Mouse (Mus musculus): Measurements from ENCODE around the gene Fat3. TPM values are rescaled to one million over a fixed set of nuclear protein-coding genes. Genes with fewer than 3 reads are reported as not detected.

The Fat3 gene
- polyA plus RNA-seq, 1 experiment from 2014 or later: 0.44 TPM

- Histone ChIP-seq H3K27ac (no peak overlapping the region), H3K4me2 (no peak overlapping the region), H3K4me3 (no peak overlapping the region), H3K27me3 (peaks cover 32% of the 10 kb centered on the region), H3K36me3 (no peaks in the 10 kb centered on the region), H3K9ac (no peak overlapping the region), H3K4me1 (peaks cover 20% of the 10 kb centered on the region), H3K9me3 (no peaks in the 10 kb centered on the region)
- ATAC-seq (ENCODE audit: borderline replicate concordance, extremely low read depth, low FRiP score, low TSS enrichment): no peak
- WGBS: 80% methylated on average over 3 of the region's 3 CpGs
These were observed 4.8 kb downstream of the Fat3 start for GRCm38 (mm10) chr9:16496331-16496730.

- Histone ChIP-seq H3K9me3 (no peaks in the 10 kb centered on the region), H3K27me3 (no peaks in the 10 kb centered on the region), H3K36me3 (no peaks in the 10 kb centered on the region), H3K27ac (no peak overlapping the region), H3K4me2 (no peak overlapping the region), H3K4me1 (no peaks in the 10 kb centered on the region), H3K4me3 (no peak overlapping the region), H3K9ac (no peak overlapping the region)
- 57% methylated on average over 3 of the region's 3 CpGs for WGBS
- no peak for ATAC-seq (ENCODE audit: borderline replicate concordance, extremely low read depth, low FRiP score, low TSS enrichment)
These were observed 11.4 kb downstream of the Fat3 start for GRCm38 (mm10) chr9:16489661-16490060.

GRCm38 (mm10) chr9:16487565-16487964, 13.5 kb downstream of the Fat3 start:
- H3K4me1 ChIP-seq: no peaks in the 10 kb centered on the region
- no peak overlapping the region for H3K4me2 ChIP-seq
- H3K4me3 ChIP-seq: no peak overlapping the region
- no peak for ATAC-seq (ENCODE audit: borderline replicate concordance, extremely low read depth, low FRiP score, low TSS enrichment)
- H3K36me3 ChIP-seq: no peaks in the 10 kb centered on the region
- H3K9ac ChIP-seq: no peak overlapping the region
- no peaks in the 10 kb centered on the region for H3K27me3 ChIP-seq
- no peak overlapping the region for H3K27ac ChIP-seq
- no peaks in the 10 kb centered on the region for H3K9me3 ChIP-seq

- Histone ChIP-seq H3K27ac (no peak overlapping the region), H3K4me3 (no peak overlapping the region), H3K9me3 (no peaks in the 10 kb centered on the region), H3K36me3 (no peaks in the 10 kb centered on the region), H3K4me1 (no peaks in the 10 kb centered on the region), H3K27me3 (no peaks in the 10 kb centered on the region), H3K9ac (no peak overlapping the region), H3K4me2 (no peak overlapping the region)
- 80% methylated on average over 1 of the region's 1 CpGs for WGBS
- no peak for ATAC-seq (ENCODE audit: borderline replicate concordance, extremely low read depth, low FRiP score, low TSS enrichment)
These were observed 14.9 kb downstream of the Fat3 start for GRCm38 (mm10) chr9:16486229-16486628.

- H3K4me3 ChIP-seq: no peak overlapping the region
These were observed 15.9 kb downstream of the Fat3 start for GRCm38 (mm10) chr9:16485173-16485572.

GRCm38 (mm10) chr9:16484765-16485164, 16.3 kb downstream of the Fat3 start:
- Histone ChIP-seq H3K4me3 (no peak overlapping the region), H3K4me1 (no peaks in the 10 kb centered on the region), H3K4me2 (no peak overlapping the region), H3K36me3 (no peaks in the 10 kb centered on the region), H3K9ac (no peak overlapping the region), H3K27me3 (no peaks in the 10 kb centered on the region), H3K9me3 (no peaks in the 10 kb centered on the region), H3K27ac (no peak overlapping the region)
- ATAC-seq (ENCODE audit: borderline replicate concordance, extremely low read depth, low FRiP score, low TSS enrichment): no peak; the same call in 1 of the 2 replicates
- WGBS: 32% methylated on average over 2 of the region's 2 CpGs

More at GRCm38 (mm10) chr9:16485173-16485572, 15.9 kb downstream of the Fat3 start:
- H3K27me3 ChIP-seq: no peaks in the 10 kb centered on the region
- 45% methylated on average over 4 of the region's 4 CpGs for WGBS
- no peaks in the 10 kb centered on the region for H3K36me3 ChIP-seq
- ATAC-seq (ENCODE audit: borderline replicate concordance, extremely low read depth, low FRiP score, low TSS enrichment): no peak
- H3K9ac ChIP-seq: no peak overlapping the region
- no peak overlapping the region for H3K4me2 ChIP-seq
- H3K27ac ChIP-seq: no peak overlapping the region
- H3K9me3 ChIP-seq: no peaks in the 10 kb centered on the region
- no peaks in the 10 kb centered on the region for H3K4me1 ChIP-seq

- no peak overlapping the region for H3K4me2 ChIP-seq
- H3K27ac ChIP-seq: no peak overlapping the region
- no peaks in the 10 kb centered on the region for H3K4me1 ChIP-seq
- H3K4me3 ChIP-seq: no peak overlapping the region
- ATAC-seq (ENCODE audit: borderline replicate concordance, extremely low read depth, low FRiP score, low TSS enrichment): no peak
- no peaks in the 10 kb centered on the region for H3K27me3 ChIP-seq
- no peak overlapping the region for H3K9ac ChIP-seq
- 76% methylated on average over 3 of the region's 3 CpGs for WGBS
- H3K9me3 ChIP-seq: no peaks in the 10 kb centered on the region
- no peaks in the 10 kb centered on the region for H3K36me3 ChIP-seq
These were observed 39.6 kb downstream of the Fat3 start for GRCm38 (mm10) chr9:16461491-16461890.

- Histone ChIP-seq H3K27me3 (no peaks in the 10 kb centered on the region), H3K4me1 (no peaks in the 10 kb centered on the region), H3K9me3 (no peaks in the 10 kb centered on the region), H3K27ac (no peak overlapping the region), H3K4me3 (no peak overlapping the region), H3K36me3 (no peaks in the 10 kb centered on the region), H3K9ac (no peak overlapping the region), H3K4me2 (no peak overlapping the region)
- WGBS: 27% methylated on average over 2 of the region's 2 CpGs
- no peak for ATAC-seq (ENCODE audit: borderline replicate concordance, extremely low read depth, low FRiP score, low TSS enrichment)
These were observed 40.5 kb downstream of the Fat3 start for GRCm38 (mm10) chr9:16460591-16460990.

- no peak overlapping the region for H3K27ac ChIP-seq
- H3K4me3 ChIP-seq: no peak overlapping the region
- 0 out of 2 replicates have a peak, but pooled peaks cover 4% of the 10 kb centered on the region for H3K4me1 ChIP-seq
- no peaks in the 10 kb centered on the region for H3K27me3 ChIP-seq
- 51% methylated on average over 4 of the region's 4 CpGs for WGBS
- no peak for ATAC-seq (ENCODE audit: borderline replicate concordance, extremely low read depth, low FRiP score, low TSS enrichment)
- no peak overlapping the region for H3K9ac ChIP-seq
- no peaks in the 10 kb centered on the region for H3K36me3 ChIP-seq
- H3K9me3 ChIP-seq: no peaks in the 10 kb centered on the region
- no peak overlapping the region for H3K4me2 ChIP-seq
These were observed 59.2 kb downstream of the Fat3 start for GRCm38 (mm10) chr9:16441930-16442329.

- Histone ChIP-seq H3K9me3 (no peaks in the 10 kb centered on the region), H3K9ac (no peak overlapping the region), H3K4me3 (no peak overlapping the region), H3K4me1 (0 out of 2 replicates have a peak, but pooled peaks cover 4% of the 10 kb centered on the region), H3K27me3 (no peaks in the 10 kb centered on the region), H3K4me2 (no peak overlapping the region), H3K36me3 (no peaks in the 10 kb centered on the region), H3K27ac (no peak overlapping the region)
- WGBS: 72% methylated on average over 6 of the region's 6 CpGs
- ATAC-seq (ENCODE audit: borderline replicate concordance, extremely low read depth, low FRiP score, low TSS enrichment): no peak
These were observed 60.4 kb downstream of the Fat3 start for GRCm38 (mm10) chr9:16440638-16441037.

- H3K27ac ChIP-seq: no peak overlapping the region
- H3K4me1 ChIP-seq: 0 out of 2 replicates have a peak, but pooled peaks cover 4% of the 10 kb centered on the region
- no peak for ATAC-seq (ENCODE audit: borderline replicate concordance, extremely low read depth, low FRiP score, low TSS enrichment)
- no peaks in the 10 kb centered on the region for H3K9me3 ChIP-seq
- H3K9ac ChIP-seq: no peak overlapping the region
- H3K4me2 ChIP-seq: no peak overlapping the region
- 26% methylated on average over 3 of the region's 3 CpGs for WGBS
- no peak overlapping the region for H3K4me3 ChIP-seq
- H3K27me3 ChIP-seq: no peaks in the 10 kb centered on the region
- H3K36me3 ChIP-seq: no peaks in the 10 kb centered on the region
These were observed 61.1 kb downstream of the Fat3 start for GRCm38 (mm10) chr9:16439941-16440340.

- H3K9ac ChIP-seq: no peak overlapping the region
- 0 out of 2 replicates have a peak, but pooled peaks cover 4% of the 10 kb centered on the region for H3K4me1 ChIP-seq
- 40% methylated on average over 5 of the region's 5 CpGs for WGBS
- no peak overlapping the region for H3K4me2 ChIP-seq
- ATAC-seq (ENCODE audit: borderline replicate concordance, extremely low read depth, low FRiP score, low TSS enrichment): no peak
- no peak overlapping the region for H3K27ac ChIP-seq
- H3K36me3 ChIP-seq: no peaks in the 10 kb centered on the region
- H3K4me3 ChIP-seq: no peak overlapping the region
- no peaks in the 10 kb centered on the region for H3K9me3 ChIP-seq
- no peaks in the 10 kb centered on the region for H3K27me3 ChIP-seq
These were observed 63.3 kb downstream of the Fat3 start for GRCm38 (mm10) chr9:16437805-16438204.

- Histone ChIP-seq H3K27ac (no peak overlapping the region), H3K27me3 (no peaks in the 10 kb centered on the region), H3K4me3 (no peak overlapping the region), H3K9ac (no peak overlapping the region), H3K9me3 (no peaks in the 10 kb centered on the region), H3K4me1 (no peaks in the 10 kb centered on the region), H3K36me3 (no peaks in the 10 kb centered on the region), H3K4me2 (no peak overlapping the region)
- ATAC-seq (ENCODE audit: borderline replicate concordance, extremely low read depth, low FRiP score, low TSS enrichment): no peak
- 80% methylated on average over 5 of the region's 5 CpGs for WGBS
These were observed 72.5 kb downstream of the Fat3 start for GRCm38 (mm10) chr9:16428589-16428988.
